8 mouse cellular contexts compared by ENCODE assay signal in the genomic region with DNA sequence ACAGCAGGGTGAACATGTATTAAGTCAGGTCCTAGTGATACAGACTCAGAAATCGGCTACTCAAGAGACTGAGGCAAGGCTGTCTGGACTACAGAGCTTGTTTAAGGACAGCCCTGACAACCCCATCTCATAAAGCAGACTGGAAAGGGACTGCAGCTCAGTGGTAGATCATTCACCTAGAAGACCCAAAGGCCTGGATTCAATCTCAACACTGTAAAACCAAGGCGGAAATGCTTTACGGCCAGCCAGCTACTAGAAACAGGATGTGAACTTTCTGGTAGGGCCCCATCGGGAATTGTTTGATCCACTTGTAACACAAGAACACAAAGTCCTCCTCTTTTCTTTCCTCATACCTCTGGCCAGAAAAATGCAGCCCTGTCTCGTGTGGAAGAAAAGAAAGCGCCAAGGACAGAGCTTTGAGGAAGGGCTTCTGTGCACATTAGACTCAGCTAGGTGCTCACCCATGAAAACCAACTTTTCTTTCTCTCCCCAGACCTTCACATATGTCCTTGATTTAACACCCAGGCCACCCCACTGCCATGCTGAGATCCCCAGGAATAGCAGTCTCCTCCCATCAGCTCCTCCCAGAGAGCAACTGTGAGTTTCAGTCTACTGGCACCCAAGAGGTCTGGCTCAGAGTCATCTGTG.
DNase-seq lines count a peak whose midpoint lies in the region; ATAC-seq and TF ChIP-seq lines count a peak whose summit lies in the region.

No protein-coding gene starts in this region.

- DNase-seq in lung, adult 18-20 months, result peak; percentile 53 to 77
- no peak for DNase-seq in lung, adult 2 months
- peak; percentile 76 for DNase-seq in forelimb bud, embryonic 11.5 days (ENCODE audit: low read depth, low spot score)
- DNase-seq in MN1 (ENCODE audit: low spot score), result no peak

- peaks cover 27% of the 10 kb centered on the region for H3K4me1 ChIP-seq in lung, adult 2 months (ENCODE audit: control insufficient read depth, insufficient read depth, low read length)
- H3K4me1 ChIP-seq in intestine, embryonic 16.5 days (ENCODE audit: control insufficient read depth, insufficient read depth, low read length), result peaks cover 80% of the 10 kb centered on the region
- peaks cover 90% of the 10 kb centered on the region for H3K4me1 ChIP-seq in lung, embryonic 15.5 days
- H3K4me1 ChIP-seq in stomach, embryonic 15.5 days, result peaks cover 72% of the 10 kb centered on the region

- peak; percentile 58 for ATAC-seq in intestine, embryonic 16.5 days
- no peak for ATAC-seq in lung, embryonic 15.5 days (ENCODE audit: borderline replicate concordance, extremely low read depth, low FRiP score, low TSS enrichment)
- ATAC-seq in stomach, embryonic 15.5 days (ENCODE audit: insufficient read depth, low FRiP score, low read depth), result no peak
- ATAC-seq in activated CD4-positive, CD25-positive, alpha-beta regulatory T cell, adult 4 months, result no peak

- H3K27me3 ChIP-seq in intestine, embryonic 16.5 days (replicated peaks; ENCODE audit: control insufficient read depth, insufficient read depth, low read length), result no peaks in the 10 kb centered on the region
- no peaks in the 10 kb centered on the region for H3K27me3 ChIP-seq in lung, embryonic 15.5 days
- H3K27me3 ChIP-seq in stomach, embryonic 15.5 days (replicated peaks), result no peaks in the 10 kb centered on the region

- WGBS in lung, adult 2 months, result 25% methylated on average over 6 of the region's 6 CpGs
- 18% methylated on average over 6 of the region's 6 CpGs for WGBS in intestine, embryonic 16.5 days
- 27% methylated on average over 6 of the region's 6 CpGs for WGBS in lung, embryonic 15.5 days
- WGBS in stomach, embryonic 15.5 days, result 30% methylated on average over 6 of the region's 6 CpGs

- peak overlapping the region; percentile 52 for H3K9ac ChIP-seq in intestine, embryonic 16.5 days (ENCODE audit: low read depth, low read length)
- H3K9ac ChIP-seq in lung, embryonic 15.5 days, result no peak overlapping the region
- H3K9ac ChIP-seq in stomach, embryonic 15.5 days, result no peak overlapping the region

- TF ChIP-seq CTCF in lung, adult 2 months (IDR thresholded peaks at IDR 0.05; ENCODE audit: insufficient read depth, low read length), result no peak

- H3K9me3 ChIP-seq in intestine, embryonic 16.5 days (ENCODE audit: control insufficient read depth, low read length), result no peaks in the 10 kb centered on the region
- no peaks in the 10 kb centered on the region for H3K9me3 ChIP-seq in lung, embryonic 15.5 days
- H3K9me3 ChIP-seq in stomach, embryonic 15.5 days, result no peaks in the 10 kb centered on the region

- peak overlapping the region; percentile 23; the same call in 1 of the 2 replicates for H3K4me2 ChIP-seq in intestine, embryonic 16.5 days (ENCODE audit: low read depth, low read length)
- H3K4me2 ChIP-seq in lung, embryonic 15.5 days, result no peak overlapping the region
- no peak overlapping the region for H3K4me2 ChIP-seq in stomach, embryonic 15.5 days

- no peaks in the 10 kb centered on the region for H3K36me3 ChIP-seq in intestine, embryonic 16.5 days (ENCODE audit: control insufficient read depth, insufficient read depth, low read length)
- no peaks in the 10 kb centered on the region for H3K36me3 ChIP-seq in lung, embryonic 15.5 days
- no peaks in the 10 kb centered on the region for H3K36me3 ChIP-seq in stomach, embryonic 15.5 days

- H3K4me3 ChIP-seq in lung, adult 2 months (replicated peaks; ENCODE audit: extremely low read depth, low read depth, low read length), result no peak overlapping the region
- H3K4me3 ChIP-seq in intestine, embryonic 16.5 days (ENCODE audit: low read length), result no peak overlapping the region
- H3K4me3 ChIP-seq in lung, embryonic 15.5 days, result no peak overlapping the region
- H3K4me3 ChIP-seq in stomach, embryonic 15.5 days (replicated peaks), result no peak overlapping the region

- H3K27ac ChIP-seq in intestine, embryonic 16.5 days (ENCODE audit: low read length), result peak overlapping the region; percentile 96
- peak overlapping the region; percentile 80 for H3K27ac ChIP-seq in lung, embryonic 15.5 days
- H3K27ac ChIP-seq in stomach, embryonic 15.5 days, result peak overlapping the region; percentile 58

- TF ChIP-seq POLR2A in lung, adult 2 months (IDR thresholded peaks at IDR 0.05; ENCODE audit: borderline replicate concordance, extremely low read depth, low read depth, low read length), result no peak

Comparison
In these comparisons a context has a peak if more than half of its experiments do, and no peak if none do; other contexts are left out.
1. DNase-seq: peak in lung, adult 18-20 months (2 of 2) and forelimb bud, embryonic 11.5 days (single experiment); none in lung, adult 2 months (single experiment) and MN1 (single experiment).
2. Peak in every context shown above with its lines, with median percentiles within 50 percentile points of each other: H3K27ac ChIP-seq.